Mouse (Mus musculus) liver, embryonic 14.5 days (tissue): ENCODE results near the gene Agap1. TPM values are rescaled to one million over a fixed set of nuclear protein-coding genes. Genes with fewer than 3 reads are reported as not detected.

Experiments used
- ATAC-seq: fragments of 200-750 bp; cut with Nextera tagmentation; 2 replicates; pipeline ENCODE4 v1.8.0; 2017; ENCODE audit warnings: moderate number of reproducible peaks, mild to moderate bottlenecking, moderate library complexity; ENCODE audit not compliant: insufficient read depth
- DNase-seq, 3 experiments: peaks; one replicate each; pipeline ENCODE4 v3.0.0-alpha.2; 2012 to 2013; ENCODE audit warnings: low read depth in 3 of 3, low spot score in 3 of 3
- H3K27ac ChIP-seq: fragments of 300-500 bp; sonication (generic); 2 replicates; pipeline ENCODE4 v1.5.1; 2014; ENCODE audit warnings: moderate library complexity, mild to moderate bottlenecking, control low read depth, inconsistent platforms
- H3K27me3 ChIP-seq: fragments of 300-500 bp; sonication (generic); 2 replicates; pipeline ENCODE4 v1.6.1; 2014; ENCODE audit warnings: mild to moderate bottlenecking, low read length, moderate library complexity; ENCODE audit not compliant: control insufficient read depth, insufficient read depth
- H3K36me3 ChIP-seq: fragments of 300-500 bp; sonication (generic); replicated peaks from 2 replicates; pipeline ENCODE4 v1.6.1; 2014; ENCODE audit warnings: low read depth; ENCODE audit not compliant: control insufficient read depth, insufficient read depth
- H3K4me1 ChIP-seq, 2 experiments: fragments of 200-500 bp in 1 of 2; fragments of 300-500 bp in 1 of 2; sonication (generic) in 1 of 2; replicated peaks; 2 replicates each; pipeline ENCODE4 v1.6.1; 2012 to 2014; ENCODE audit warnings: antibody characterized with exemption in 1 of 2, inconsistent platforms in 1 of 2, low read length in 1 of 2; ENCODE audit not compliant: control insufficient read depth in 2 of 2, insufficient read depth in 2 of 2
- H3K4me2 ChIP-seq: fragments of 300-500 bp; sonication (generic); 2 replicates; pipeline ENCODE4 v1.6.1; 2014; ENCODE audit warnings: low read depth, mild to moderate bottlenecking, control low read depth, moderate library complexity
- H3K4me3 ChIP-seq, 2 experiments: fragments of 200-500 bp in 1 of 2; fragments of 300-500 bp in 1 of 2; sonication (generic) in 1 of 2; 2 replicates each; pipeline ENCODE4 v1.5.1; 2012 to 2014; ENCODE audit warnings: low read depth in 2 of 2, low read length in 2 of 2, mild to moderate bottlenecking in 2 of 2, control low read depth in 1 of 2, inconsistent platforms in 1 of 2, moderate library complexity in 1 of 2; ENCODE audit not compliant: insufficient read depth in 1 of 2
- H3K9ac ChIP-seq: fragments of 300-500 bp; sonication (generic); replicated peaks from 2 replicates; pipeline ENCODE4 v1.6.1; 2014; ENCODE audit warnings: mild to moderate bottlenecking, control low read depth, moderate library complexity
- H3K9me3 ChIP-seq: fragments of 300-500 bp; sonication (generic); 2 replicates; pipeline ENCODE4 v1.6.1; 2016; ENCODE audit warnings: low read length, mixed read lengths; ENCODE audit not compliant: control insufficient read depth
- CTCF ChIP-seq: IDR thresholded peaks from 2 replicates; pipeline ENCODE4 v1.5.1; 2016; ENCODE audit warnings: antibody characterized with exemption, low read depth, control low read depth
- EP300 ChIP-seq: IDR thresholded peaks from 2 replicates; pipeline ENCODE4 v1.6.1; 2016; ENCODE audit warnings: antibody characterized with exemption, low read depth
- WGBS: fragments of 180-500 bp; shearing (Covaris S2); extraction: QIAGEN DNeasy Blood & Tissue Kit; methylation state at CpG from one replicate; pipeline ENCODE4 v1.1.7; 2014; ENCODE audit not compliant: insufficient replicate concordance; 5-methylcytosine and 5-hydroxymethylcytosine counted together
- polyA plus RNA-seq, 2 experiments: library from polyadenylated mRNA; depleted of rRNA in 1 of 2; stranded (reverse) in 1 of 2; unstranded in 1 of 2; fragments of >200 nt; fragmentation: Nextera tagmentation in 1 of 2; extraction: Ambion mirVana in 1 of 2; gene quantifications; 2 replicates each; pipeline versions ENCODE4 v1.2.1 to v1.2.3; 2012 to 2014

Agap1 gene
- polyA plus RNA-seq, 2 experiments = 1.1 TPM

- no peak for TF ChIP-seq EP300
- no peak for TF ChIP-seq CTCF
- no peak for ATAC-seq
- WGBS = 68% methylated on average over 18 of the region's 18 CpGs
Observed at GRCm38 (mm10) chr1:89547525-89548504, 93.2 kb downstream of the Agap1 start.

DNA sequence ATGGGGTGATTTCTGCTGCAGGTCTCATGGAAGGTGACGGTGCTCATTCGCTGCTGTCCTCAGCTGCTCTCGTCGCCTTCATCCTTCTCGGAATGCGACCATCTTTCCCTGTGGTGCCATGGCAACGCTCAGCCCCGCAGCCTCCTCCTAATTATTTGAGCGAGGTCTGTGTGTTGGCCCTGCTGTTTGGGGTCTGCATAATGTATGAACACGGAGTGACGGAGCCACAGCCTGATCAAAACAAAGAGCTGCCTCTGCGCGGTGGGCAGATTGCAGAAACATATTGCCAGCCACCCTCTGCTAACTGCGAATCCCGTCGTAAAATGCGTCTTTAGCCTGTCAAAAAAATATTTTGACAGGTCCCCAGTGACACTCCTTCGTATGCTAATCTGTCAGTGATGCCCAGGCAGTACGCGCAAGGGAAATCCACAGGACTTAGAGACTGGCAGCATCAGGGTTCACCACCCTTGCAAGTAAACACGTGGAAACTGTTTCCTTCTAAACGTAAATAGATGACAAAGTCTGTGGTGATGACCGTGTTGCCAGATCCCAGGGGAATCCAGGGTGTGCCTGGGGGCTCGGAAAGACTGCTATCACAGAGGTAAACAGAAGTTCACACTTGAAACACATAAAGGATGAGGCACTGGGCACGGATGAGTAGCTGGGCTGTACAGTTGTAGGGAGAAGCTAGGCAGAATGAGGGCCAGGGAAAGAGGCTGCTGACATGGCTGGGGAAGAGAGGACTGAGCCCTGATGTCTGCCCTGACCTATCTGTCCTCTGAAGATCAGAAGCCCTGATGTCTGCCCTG, 95.7 kb downstream of the Agap1 start:
- H3K4me2 ChIP-seq = no peak overlapping the region
- H3K27me3 ChIP-seq = no peaks in the 10 kb centered on the region
- 71% methylated on average over 25 of the region's 25 CpGs for WGBS
- no peaks in the 10 kb centered on the region for H3K9me3 ChIP-seq
- no peak for DNase-seq
- no peak overlapping the region for H3K9ac ChIP-seq
- TF ChIP-seq EP300 = no peak
- no peak for TF ChIP-seq CTCF
- no peak overlapping the region for H3K4me3 ChIP-seq
- peaks cover 0 to 7% of the 10 kb centered on the region in 2 experiments; a peak in 1 of 4 replicates for H3K4me1 ChIP-seq
- no peak overlapping the region for H3K27ac ChIP-seq
- ATAC-seq = no peak
- H3K36me3 ChIP-seq = no peaks in the 10 kb centered on the region

More at GRCm38 (mm10) chr1:89547525-89548504, 93.2 kb downstream of the Agap1 start:
- H3K36me3 ChIP-seq = no peaks in the 10 kb centered on the region
- no peak overlapping the region for H3K27ac ChIP-seq
- H3K27me3 ChIP-seq = no peaks in the 10 kb centered on the region
- no peaks in the 10 kb centered on the region for H3K9me3 ChIP-seq
- no peak overlapping the region for H3K4me2 ChIP-seq
- H3K4me1 ChIP-seq = peaks cover 0 to 7% of the 10 kb centered on the region in 2 experiments; a peak in 1 of 4 replicates
- H3K9ac ChIP-seq = no peak overlapping the region
- H3K4me3 ChIP-seq = no peak overlapping the region
- no peak for DNase-seq

GRCm38 (mm10) chr1:89552470-89552869, 97.9 kb downstream of the Agap1 start:
- ATAC-seq = peak; percentile 35; the same call in 1 of the 2 replicates

GRCm38 (mm10) chr1:89553791-89554190, 99.2 kb downstream of the Agap1 start:
- Histone ChIP-seq H3K4me2 (no peak overlapping the region), H3K27me3 (no peaks in the 10 kb centered on the region), H3K27ac (no peak overlapping the region), H3K4me1 (peaks cover 0 to 7% of the 10 kb centered on the region in 2 experiments; a peak in 1 of 4 replicates), H3K4me3 (no peak overlapping the region), H3K9me3 (no peaks in the 10 kb centered on the region), H3K9ac (no peak overlapping the region), H3K36me3 (no peaks in the 10 kb centered on the region)
- 61% methylated on average over 3 of the region's 3 CpGs for WGBS
- no peak for TF ChIP-seq EP300
- no peak for TF ChIP-seq CTCF
- DNase-seq (no peak), ATAC-seq (no peak)

More at GRCm38 (mm10) chr1:89552470-89552869, 97.9 kb downstream of the Agap1 start:
- Histone ChIP-seq H3K4me3 (no peak overlapping the region), H3K27me3 (no peaks in the 10 kb centered on the region), H3K9me3 (no peaks in the 10 kb centered on the region), H3K9ac (no peak overlapping the region), H3K4me1 (peaks cover 0 to 7% of the 10 kb centered on the region in 2 experiments; a peak in 1 of 4 replicates), H3K4me2 (no peak overlapping the region), H3K27ac (no peak overlapping the region), H3K36me3 (no peaks in the 10 kb centered on the region)
- 3% methylated on average over 1 of the region's 1 CpGs for WGBS
- DNase-seq = no peak
- TF ChIP-seq CTCF = no peak
- TF ChIP-seq EP300 = no peak
